Mouse (Mus musculus): Measurements from ENCODE around the gene Ddx39.

DNA sequence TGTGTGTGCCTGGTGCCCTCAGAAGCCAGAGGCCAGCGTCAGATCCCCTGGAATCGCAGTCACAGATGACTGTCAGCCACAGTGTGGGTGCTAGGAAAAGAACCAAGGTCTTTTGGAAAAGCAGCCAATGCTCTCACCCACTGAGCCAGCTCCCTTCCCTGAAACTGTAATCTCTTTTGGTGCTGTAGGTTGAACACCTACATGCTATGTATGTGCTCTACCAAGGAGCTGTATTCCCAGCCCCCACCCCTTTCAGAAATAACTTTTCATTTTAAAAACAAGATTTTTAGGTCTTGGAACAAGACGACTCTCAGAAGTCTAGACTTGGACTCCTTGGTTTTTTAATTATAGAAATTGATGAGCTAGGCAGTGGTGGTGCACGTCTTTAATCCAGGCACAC, 11.6 kb upstream of the Ddx39 start:
- no peak for TF ChIP-seq CTCF (IDR thresholded peaks at IDR 0.05; ENCODE audit: insufficient read depth, low read length)
- TF ChIP-seq POLR2A (IDR thresholded peaks at IDR 0.05; ENCODE audit: borderline replicate concordance, extremely low read depth, low read depth, low read length) = no peak

Data from lung, adult 2 months (tissue).